Mouse (Mus musculus) right cerebral cortex, adult 2 months (tissue): ENCODE measurements at regions not wholly inside any gene's neighbourhood (a gene's known extent, or its start where the extent isn't known, plus 50 kb on each side); places are given as distances from the start of the nearest gene placed in this dataset.
A peak's percentile ranks its signal among the peaks of the same experiment; 100 is the strongest.

ENCODE experiments used
- DNase-seq, 2 experiments: peaks; one replicate each; pipeline ENCODE4 v3.0.0; 2021 to 2022; ENCODE audit warnings: low spot score in 2 of 2

DNA sequence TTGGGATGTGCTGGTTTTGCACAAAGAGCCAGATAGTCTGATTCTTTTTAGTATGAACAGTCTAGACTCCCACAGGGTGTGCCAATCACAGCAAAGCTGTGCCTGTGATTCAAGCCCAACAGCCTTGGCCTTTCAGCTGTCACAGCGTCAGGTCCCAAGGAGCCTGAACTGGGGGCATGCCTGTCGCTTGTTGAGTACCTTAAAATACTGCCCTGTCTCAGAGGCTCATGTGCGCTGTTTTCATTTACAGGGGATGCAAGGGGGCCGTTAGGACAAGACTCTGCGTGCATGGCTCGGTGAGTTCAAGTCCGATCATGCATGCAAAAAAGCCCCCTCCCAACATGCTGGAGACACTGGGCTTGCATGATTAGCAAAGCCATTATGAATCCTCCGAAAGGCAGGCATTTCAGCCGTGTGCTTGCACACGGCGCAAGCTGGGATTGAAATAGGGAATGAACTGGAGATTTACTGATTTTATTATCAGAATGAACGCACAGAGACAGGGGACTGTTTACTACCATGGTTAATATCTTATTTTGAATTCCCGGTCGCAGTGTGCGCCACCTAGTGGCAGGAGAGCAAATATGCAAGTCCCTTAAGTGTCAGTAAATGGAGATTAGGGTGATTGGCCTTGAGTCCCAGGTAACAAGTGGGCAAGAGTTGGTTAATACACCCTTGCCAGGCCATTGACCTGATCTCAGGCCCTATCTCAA, 332.8 kb upstream of the Camk1g start:
- DNase-seq: peak; percentile 53 to 66

DNA sequence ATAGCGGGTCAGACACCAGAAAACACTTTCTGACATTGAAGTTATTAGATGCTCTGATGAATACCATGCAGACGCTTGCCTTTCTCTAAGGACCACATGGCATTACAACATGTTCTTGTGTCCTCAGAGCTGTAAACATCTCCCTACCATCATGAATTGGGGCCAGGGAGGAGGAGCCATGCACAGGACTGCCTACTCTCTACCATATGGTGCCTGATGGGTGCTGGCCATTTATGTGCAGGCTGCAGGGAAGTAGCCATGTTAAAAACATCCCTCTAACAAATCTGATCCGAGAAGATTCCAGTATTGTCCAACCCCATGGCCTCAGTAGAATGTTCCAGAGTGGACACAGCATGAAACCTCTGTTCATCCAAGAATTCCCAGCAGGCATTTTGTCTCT, 330.1 kb upstream of the Camk1g start:
- no peak for DNase-seq

DNA sequence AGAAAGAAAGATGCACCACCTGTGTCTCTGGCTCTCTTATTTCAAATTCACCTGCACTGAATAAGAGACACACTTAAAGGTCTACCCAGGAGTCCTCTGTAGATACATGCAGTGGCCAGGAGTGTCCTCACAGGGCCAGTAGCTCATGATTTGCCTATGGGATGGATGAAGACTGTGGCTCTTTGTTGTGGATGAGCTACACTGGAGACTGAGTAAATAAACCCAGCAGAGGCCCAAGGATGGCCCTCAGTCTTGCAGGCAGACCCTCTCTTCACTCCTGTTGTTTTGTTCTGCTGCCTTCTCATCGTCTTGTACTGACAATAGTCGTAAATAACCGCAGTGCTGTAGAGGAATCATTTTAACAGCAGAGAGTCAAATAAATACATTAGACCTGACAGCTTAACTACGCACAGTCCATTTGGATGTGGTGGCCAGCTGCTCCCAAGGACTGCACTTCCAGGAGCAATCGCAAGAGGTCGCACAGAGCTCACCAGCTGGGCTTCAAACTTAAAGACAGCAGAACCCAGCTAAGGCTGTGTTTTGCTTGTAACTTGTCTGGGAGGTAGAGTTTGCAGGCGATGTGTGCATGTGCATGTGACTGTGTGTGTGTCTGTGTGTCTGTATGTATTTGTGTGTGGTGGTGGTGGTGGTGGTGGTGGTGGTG, 328.6 kb upstream of the Camk1g start:
- DNase-seq: peak; percentile 89 to 90

DNA sequence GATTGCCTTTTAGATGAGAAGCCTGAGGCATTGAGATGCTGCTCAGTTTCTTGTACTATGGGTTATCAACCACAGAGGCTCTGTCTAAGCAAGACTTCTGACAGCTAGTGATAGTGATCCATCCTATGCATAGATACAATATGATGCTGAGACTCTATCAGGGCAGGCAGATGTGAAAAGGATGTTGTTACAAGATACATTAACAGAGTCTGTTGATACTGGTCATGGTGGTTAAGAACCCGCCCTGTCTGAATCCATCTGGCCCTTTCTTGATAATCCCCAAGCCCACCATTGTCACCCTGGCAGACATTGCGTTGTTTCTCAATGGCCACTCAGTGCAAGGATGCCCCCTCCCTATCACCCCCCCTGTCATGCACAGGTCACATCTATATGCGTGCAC, 327.8 kb upstream of the Camk1g start:
- no peak for DNase-seq

DNA sequence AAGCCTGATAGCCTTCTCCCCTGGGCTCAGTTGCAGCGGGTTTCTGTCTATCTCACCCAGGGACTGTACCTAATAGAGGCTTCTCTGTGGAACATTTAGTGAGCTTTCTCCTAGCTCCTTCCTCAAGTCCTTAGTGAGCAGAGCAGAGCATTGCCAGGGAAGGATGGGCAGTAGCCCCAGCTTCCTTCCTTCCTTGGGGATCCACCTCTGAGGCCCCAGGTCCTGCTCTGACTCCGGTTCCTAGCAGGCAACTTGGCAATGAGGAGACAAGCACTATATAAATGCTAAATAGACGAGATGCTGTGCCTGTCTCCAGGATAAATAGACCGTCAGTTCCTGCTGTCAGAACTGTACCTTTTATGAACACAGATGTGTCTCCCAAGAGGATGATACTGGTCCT, 326.9 kb upstream of the Camk1g start:
- no peak for DNase-seq

DNA sequence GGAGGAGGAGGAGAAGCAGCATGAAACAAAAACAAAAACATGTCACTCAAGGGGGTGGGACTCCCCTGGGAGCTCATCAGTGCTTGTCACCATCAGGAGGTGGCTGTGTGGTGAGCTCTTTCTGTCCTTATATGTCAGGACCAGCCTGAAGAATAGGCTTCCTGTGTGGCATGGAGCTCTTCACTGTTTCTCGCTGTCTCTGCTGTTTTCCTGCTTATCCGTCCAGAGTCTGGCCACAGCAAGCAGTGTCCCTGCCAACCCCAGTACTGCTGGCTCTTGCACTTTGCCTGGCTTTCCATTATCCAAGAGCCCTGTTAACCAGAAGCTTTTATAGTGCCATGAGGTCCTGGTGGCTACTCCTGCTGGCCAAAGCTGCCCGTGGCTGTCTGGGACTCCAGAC, 322.9 kb upstream of the Camk1g start:
- DNase-seq: no peak

DNA sequence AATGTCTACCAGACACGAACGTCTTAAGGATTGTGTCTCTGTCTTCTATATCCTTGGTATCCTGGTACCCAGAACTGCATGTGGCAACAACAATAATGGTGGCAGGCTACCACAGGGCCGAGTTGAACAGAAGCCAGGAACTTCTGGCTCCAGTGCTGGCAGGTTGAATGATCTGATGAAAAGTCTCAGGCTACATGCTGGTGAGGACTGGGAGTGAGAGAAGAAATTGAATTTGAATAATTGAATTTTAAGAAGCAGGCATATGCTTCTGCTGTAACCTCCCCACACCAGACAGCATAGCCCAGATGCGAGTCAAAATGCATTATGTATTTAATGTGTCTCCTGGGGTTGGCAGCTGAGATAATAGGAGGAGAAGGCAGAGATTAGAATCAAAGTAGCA, 319.5 kb upstream of the Camk1g start:
- no peak for DNase-seq

DNA sequence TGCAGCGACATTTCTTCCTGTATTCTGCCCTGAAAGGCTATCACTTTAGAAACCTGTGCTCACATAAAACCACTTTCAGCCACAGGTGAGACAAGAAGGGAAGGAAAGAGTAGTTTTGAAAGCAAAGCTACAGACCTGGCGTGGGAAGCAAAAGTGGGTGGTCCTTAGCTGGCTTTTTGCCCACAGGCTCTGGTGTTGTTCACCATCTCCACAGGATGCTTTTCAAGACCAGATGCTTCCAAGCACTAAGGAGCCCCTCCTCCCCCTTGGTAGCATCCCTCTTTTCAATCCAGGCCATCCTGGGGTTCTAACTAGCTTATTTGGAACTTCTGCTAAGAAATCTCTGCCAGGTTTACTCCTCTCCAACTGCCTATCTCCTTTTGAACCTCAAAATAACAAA, 312.8 kb upstream of the Camk1g start:
- no peak for DNase-seq

DNA sequence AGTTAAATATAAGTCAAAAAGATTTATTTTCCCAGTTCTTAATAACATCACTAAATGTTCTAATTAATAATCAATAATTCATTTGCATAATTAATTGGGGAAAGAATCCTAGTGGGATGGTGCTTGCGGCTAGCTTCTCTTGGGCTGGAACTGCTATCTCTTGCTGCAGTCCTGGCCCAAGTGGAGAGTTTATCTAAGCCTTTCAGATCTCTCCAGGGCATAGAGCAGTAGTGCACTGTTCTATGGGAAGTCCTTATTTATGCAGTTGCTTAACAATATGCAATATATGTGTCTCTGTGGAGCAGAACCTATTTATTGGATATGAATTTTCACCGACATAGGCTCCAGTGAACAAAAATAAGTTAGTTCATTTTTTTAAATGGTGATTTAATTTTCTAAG, 308.4 kb upstream of the Camk1g start:
- DNase-seq: no peak

DNA sequence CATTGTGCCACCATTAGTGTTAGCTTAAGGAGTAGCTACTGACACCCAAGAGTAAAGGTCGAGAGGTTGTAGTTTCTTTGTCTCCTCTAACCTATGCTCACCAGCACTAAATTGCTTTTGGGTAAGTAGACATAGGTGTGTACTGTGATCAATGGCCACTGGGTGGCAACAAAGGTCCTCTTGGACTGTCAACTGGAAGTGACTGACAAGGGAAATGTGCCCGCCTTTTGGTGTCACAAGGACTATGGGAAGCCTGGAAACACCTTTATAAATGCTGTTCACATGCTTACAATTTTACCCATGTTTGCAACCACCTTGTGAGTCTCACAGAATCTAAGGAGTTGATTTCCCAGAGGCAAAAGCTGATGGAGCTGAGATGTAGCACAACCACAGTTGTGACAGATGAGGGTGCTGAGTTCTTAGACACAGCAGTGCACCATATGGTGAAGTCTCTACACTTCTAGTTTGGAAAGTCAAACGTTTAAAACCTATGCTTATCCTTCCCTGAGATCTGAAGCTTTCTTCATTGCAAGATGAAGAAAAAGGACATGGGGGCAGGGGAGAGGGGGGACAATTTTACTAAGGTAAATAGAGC, 303.2 kb upstream of the Camk1g start:
- peak; percentile 39 to 48 for DNase-seq

DNA sequence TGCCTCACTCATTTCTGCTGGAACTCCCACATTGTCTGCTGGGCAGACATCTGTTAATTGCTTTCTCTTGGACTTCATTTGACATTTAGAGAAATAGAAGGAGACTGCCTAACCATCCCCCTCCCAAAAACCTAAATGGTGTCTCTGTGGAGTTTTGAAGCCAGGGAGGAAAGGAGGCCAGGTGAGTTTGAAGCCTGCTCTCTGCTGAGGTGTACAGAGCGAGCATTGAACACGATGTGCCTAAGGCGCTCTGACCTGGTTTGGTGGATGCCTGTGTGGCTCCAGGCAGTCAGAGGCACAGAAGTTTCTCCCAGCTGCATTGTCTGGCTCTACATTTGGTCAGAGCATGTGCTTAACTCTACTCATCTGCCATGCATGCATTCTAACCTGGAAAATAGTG, 302.6 kb upstream of the Camk1g start:
- no peak for DNase-seq

DNA sequence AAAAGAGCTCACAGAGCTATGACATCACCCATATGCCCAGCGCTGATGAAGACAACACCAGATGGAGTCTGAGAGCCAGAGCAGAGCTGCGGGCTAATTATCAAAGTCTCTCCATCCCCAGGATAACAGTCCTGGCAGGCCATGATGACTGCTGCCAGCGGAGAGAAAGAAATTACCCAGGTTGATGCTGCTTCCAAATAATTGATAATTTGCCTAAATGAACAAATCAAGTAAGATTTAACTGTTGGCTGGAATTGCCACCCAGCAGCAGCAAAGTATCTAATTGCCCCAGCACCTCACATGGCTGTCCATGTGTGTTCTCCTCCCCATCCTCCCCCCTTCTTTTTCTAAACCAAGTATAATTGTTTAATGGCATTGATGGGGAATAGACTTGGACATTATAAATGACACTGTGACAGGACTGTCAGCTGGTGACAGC, 301.7 kb upstream of the Camk1g start:
- DNase-seq: no peak

DNA sequence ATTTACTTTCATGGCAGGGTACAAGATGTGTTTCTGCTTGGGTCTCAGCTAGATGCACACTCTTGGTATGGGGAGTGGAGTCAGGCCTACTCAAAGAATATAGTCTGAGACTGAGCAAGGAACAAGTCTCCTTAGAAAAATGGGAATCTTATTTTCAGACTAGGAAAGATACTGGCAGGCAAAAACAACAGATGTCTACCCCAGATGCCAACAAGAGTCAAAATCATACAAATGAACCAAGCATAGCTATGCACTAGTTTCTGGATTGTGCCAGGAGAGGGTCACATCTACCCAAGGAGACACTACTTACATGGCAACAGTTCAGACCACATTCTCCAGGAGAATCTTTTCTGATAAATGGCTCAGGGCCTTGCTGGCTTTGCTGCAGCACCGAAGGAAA, 300.9 kb upstream of the Camk1g start:
- DNase-seq: no peak

DNA sequence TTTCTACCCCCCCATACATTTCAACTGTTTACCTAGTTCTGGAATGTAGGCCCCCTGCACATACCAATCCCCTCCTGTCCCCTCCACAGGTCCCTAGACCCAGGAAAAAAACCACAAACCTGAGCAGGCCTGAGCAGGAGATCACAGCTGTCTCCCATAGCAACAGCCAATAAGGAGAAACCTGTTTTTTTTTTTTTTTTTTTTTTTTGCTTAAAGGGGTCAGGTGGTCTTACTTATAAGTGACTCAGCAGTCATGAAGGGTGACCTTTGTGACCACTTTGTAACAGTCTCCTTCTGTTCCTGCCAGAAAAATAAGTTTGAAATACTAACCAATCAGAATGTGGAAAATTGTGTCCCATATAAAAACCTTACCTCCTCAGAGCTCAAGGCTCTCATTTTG, 299.9 kb upstream of the Camk1g start:
- no peak for DNase-seq

DNA sequence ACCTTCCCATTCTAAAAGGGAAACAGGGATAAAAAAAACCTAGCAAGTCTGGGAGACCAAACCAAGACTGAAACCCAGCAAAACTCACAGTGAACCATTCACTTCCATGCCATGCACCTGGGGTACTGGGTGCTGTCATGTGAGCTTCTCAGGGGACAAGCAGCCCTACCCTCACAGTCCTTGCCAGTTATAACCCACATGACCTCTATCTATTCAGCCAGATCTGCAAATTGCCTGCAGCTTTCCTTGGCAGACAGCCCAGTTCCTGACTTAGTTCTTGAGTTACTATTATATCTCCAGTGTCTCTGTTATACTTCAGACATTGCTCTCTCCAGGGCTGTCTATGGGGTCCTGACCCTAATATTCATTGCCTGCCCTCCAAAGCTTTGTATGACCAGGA, 298.7 kb upstream of the Camk1g start:
- no peak for DNase-seq

DNA sequence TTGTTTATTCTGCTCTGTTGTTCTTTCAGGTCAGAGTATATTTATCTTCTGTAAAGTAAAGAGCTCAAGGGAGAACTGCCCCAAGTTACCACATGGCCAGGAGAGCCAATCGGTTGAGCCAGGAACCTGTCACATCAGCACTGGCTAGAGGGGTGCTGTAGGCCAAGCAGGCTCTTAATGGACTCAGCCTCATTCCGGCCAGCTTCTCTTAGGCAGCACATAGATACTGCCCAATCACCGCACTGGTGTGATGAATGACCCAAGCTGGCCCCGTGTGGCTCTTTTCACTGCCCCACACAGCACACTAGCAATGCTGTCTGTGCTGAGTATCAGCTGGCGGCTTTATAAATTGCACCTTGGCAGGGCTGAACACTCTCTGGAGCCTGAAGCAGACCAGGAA, 295.8 kb upstream of the Camk1g start:
- no peak for DNase-seq

DNA sequence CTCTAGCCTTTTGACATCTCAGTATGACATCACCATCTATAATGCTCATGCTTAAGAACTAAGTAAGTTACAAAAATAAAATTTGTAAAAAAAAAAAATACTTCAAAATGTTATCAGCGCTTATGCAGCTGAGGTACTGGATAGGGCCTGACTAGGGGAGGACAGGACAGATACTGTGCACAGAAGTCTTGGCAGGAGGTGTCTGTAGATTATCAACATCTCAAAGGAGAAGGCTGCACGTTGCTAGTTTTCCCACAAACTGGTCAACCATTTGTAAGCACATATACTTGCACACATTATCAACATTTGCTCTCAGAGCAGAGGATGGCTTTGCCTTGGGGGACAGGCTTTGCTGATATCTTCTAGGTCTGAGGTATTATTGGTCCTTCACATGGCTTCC, 294.5 kb upstream of the Camk1g start:
- DNase-seq: no peak

DNA sequence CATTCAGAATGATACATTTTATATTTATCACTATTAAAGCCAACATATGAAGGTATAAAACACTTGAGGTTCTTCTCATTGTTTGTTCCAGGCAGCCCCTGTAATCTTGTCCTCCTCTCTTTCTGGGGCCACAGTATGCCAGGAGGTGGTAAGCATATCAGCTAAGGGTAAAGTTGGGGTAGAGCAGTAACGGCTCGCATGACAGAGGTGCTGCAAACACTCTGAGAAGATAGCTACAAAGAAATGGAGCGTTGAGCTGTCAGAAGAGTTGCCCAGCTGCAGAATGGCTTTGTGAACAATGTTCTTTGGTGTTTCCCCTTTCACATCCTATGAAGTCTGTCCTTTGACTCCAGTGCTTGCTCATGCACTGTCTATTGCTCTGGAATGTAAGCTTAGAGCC, 293.5 kb upstream of the Camk1g start:
- DNase-seq: no peak

DNA sequence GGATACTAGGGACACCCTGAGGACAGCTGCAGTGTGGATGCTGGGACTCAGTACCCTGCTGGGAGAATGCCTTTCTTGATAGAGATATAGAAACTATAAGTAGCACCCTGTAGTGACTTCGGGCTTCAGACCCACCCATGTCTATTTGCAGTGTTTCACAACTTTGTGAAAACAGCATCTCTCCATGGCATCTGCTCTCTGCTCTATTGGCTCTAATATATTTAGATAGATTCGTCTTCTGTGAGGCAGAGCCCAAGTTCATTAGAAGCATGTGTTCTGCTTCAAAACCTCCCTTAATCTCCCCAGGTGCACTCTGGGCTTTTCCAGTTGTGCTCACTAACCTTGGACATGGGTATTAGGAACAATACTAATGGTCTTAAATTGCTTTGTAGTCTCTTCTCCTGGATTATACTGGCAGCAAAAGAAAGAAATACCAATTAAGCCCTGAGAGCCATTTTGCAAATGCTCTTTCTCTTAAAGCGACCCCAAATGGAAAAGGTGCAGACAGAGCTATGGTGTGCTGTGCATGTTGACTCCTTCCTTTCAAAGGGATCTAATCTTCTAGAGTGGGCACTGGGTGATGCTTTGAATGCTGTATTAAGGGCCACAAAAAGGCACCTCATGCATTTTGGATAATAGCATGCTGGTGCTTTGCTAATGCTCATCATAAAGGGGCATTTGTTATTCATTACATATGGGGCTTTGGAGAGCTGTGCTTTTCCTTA, 292.2 kb upstream of the Camk1g start:
- no peak for DNase-seq

DNA sequence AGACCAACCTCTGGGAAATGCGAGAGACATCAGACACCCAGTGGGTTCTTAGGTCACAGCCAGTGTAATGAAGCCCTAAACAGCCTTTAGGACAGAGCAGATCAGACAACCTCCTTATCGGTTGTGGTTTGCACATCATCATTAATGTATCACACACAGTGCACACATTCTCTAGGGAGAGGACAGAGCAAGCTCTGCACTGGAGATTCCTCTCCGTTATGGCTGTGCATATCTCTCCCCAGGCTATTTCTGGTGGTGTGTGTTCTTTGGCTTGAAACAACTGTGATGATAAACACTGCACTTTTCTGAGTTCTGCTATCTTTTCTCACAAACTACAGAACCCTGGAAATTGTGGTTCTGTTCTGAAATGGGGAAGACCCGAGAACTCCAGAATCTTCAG, 291.3 kb upstream of the Camk1g start:
- no peak for DNase-seq

DNA sequence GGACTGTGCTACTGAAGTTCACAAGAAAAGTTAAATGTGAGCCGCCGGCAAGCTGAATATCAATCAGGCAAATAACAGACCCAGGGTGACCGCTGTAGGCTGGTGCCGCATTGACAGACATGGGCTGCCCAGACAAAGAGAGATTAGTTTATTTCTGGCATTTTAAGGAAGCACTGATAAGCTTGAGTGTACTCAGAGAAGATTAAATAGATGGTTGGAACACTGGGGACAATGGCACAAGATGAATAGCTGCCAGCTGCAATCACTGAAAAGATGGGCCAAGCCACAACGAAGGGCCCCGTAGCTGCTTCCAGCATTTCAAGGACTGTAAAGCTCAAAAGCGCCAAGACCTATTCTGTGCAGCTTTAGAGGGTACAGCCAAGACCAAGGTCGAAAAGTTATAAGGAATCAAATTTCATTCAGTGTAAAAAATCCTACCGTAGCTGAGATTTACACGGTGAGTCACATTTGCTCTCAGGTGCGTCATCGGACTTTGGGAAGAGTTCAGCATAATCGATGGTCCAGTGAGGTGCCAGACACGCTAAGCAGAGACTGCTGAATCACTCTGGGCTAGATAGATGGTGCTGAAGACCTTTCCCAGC, 285.1 kb upstream of the Camk1g start:
- no peak for DNase-seq

DNA sequence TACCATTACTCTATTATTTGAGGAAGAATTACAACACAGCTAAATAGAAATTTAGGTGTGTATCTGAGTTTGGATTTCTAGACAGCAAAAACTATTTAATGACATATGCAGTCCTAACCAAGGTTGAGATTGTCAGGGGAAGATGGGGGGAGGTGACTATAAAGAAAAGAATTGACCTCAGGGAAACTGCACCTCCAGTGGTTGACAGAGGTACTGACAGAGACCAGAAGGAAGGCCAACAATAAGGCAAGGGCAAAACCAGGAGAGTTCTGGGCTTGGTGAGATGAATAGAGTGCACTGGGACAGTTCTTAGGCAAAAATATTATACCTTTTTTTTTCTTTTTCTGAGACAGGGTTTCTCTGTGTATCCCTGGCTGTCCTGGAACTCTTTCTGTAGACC, 280.2 kb upstream of the Camk1g start:
- no peak for DNase-seq
